Mouse (Mus musculus): Measurements from ENCODE around the gene Ercc2.
A peak's percentile ranks its signal among the peaks of the same experiment; 100 is the strongest.

Ercc2 gene

DNA sequence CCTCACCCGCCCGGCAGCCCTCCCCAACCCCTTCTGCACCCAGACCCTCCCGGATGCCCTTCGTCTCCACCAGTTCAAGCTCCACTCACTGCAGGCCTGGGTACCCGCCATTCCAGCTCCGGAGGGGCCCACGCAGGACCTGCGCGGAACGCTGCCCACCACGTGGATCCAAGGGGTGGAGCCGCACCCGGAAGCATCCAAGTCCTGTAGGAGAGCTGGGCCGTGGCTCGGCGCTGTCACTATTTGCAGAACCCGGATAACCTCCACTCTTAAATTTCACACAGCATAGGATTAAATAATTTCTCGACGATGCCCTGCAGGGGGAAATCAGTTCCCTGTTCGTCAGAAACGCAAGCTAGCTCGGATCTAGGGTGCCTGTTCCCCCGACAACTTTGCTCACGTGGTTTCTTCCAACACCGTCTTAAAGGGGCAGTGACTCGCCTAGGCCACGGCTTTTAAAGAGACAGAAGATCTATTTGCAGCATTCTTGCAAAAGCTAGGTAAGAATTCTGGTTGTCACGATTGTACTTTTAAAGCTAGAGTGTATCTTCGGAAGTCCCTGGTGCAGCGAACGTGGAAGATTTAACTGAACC is 22.4 kb upstream of the Ercc2 start, which contains the start of the genes Cd3eap and Ppp1r13l:
Gene Cd3eap (minus strand): TSS at position 185 of the 593 bp plus-strand sequence.
Gene Ppp1r13l (plus strand): TSS at position 451 of the 593 bp plus-strand sequence.
- peak; percentile 91 to 97 for DNase-seq (ENCODE audit: inconsistent age in 2 of 2, low spot score in 1 of 2)

DNA sequence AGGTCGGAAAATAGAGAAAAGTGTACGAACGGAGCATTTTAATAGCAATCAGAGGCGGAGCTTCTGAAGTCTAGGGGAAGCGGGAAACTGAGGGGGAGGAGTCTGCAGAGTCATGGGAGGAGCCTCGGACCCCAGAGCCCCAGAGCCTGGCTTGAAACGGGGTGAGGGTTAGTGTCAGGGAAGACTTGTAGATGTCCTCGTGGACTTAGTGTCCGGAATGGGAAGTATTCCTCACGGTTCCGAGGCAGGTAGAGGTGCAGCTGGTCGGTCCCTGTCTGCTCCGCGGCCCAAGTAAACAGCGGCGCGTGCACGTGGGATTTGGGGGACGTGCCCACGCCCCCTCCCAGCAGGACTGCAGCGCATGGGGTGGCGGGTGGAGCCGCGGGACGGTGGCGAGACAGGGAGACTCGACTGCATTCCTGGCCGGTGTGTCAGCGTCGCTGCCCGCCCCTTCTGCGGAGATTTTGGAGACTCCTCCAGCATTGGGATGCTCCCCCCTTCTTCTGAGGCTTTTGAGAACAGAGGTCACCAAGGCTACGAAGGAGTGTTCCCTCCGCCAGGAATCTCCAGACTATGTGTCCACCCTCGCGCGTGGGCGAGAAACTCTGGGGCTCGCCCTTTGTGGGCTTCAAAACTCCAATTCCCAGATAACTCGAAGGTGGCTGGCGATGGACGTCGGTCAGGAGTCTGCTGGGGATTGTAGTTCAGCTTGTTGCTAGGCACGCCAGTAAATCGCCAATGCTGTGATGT is 21.7 kb upstream of the Ercc2 start:
- DNase-seq (ENCODE audit: inconsistent age in 2 of 2, low spot score in 1 of 2) = peak; percentile 88 to 95

- DNase-seq (ENCODE audit: inconsistent age in 2 of 2, low spot score in 1 of 2) = peak; percentile 95 to 97
Measured at GRCm38 (mm10) chr7:19360944-19361343, 20.9 kb upstream of the Ercc2 start.

DNA sequence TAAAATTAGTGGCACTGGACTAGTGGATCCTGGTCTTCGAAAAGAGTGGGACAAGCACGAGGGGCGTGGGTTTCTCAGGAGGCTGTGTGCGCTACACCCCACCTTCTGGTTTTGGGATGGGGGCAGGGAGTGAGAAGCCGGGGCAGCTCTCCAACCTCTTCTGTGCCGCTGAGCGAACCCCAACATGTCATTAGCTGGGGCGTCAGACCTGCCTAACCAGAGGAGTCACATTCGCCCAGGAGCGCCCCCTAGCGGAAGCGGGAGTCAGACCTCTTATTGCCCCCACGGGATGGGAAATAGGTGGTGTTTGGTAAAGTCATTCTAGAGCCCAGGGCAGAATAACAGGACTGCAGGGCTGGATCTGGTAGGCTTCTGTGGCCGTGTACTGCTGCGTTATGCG is 20.1 kb upstream of the Ercc2 start:
- peak; percentile 81 to 92 for DNase-seq (ENCODE audit: inconsistent age in 2 of 2, low spot score in 1 of 2)

GRCm38 (mm10) chr7:19362276-19362675 is 19.5 kb upstream of the Ercc2 start:
- peak in 1 of 2 experiments; percentile 36 for DNase-seq (ENCODE audit: inconsistent age in 2 of 2, low spot score in 1 of 2)

DNA sequence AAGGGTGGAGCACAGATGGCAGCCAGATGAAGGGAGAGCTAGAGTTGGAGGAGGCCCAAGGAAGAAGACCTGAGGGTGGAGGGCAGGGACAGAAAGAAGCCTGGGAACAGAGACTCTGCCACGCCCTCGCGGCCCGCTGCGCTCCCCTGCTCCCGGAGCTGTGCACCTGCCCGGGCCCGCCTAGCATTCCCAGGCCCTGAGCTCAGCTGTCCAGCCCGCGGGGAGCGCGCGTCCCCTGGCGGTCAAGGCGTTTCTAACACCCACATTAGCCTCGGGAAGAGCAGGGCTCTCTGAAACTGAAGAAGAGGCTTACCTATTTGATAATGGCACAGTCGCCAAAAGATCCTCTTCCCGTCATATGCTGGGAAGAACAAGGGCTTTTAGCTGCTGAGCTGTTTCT is 17.9 kb upstream of the Ercc2 start:
- peak; percentile 79 to 92 for DNase-seq (ENCODE audit: inconsistent age in 2 of 2, low spot score in 1 of 2)

DNA sequence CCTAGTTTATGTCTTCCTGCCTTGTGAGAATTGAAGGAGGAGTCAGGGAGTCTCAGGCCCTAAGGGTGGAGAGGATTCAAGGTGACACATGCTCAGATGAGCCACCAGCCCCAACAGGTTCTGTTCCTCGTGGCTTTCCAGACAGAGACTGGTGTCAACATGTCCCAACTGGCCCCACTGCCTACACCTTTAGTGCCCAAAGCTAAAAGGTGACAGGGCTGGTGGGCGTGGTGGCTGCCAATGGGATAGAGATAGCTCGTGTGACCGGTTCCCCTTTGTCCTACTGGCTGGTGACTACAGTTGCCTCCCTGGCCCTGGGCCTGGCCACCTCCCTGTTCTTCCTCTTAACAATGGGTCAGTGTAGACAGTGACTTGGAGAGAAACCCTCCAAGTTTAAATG is 16.4 kb upstream of the Ercc2 start:
- DNase-seq (ENCODE audit: inconsistent age in 2 of 2, low spot score in 1 of 2) = no peak

- peak; percentile 69 to 85 for DNase-seq (ENCODE audit: inconsistent age in 2 of 2, low spot score in 1 of 2)
Measured at GRCm38 (mm10) chr7:19368380-19368779, 13.4 kb upstream of the Ercc2 start.

- DNase-seq (ENCODE audit: inconsistent age in 2 of 2, low spot score in 1 of 2) = peak; percentile 61 to 81
Measured at GRCm38 (mm10) chr7:19369823-19370425, 11.9 kb upstream of the Ercc2 start.

GRCm38 (mm10) chr7:19373367-19373766 is 8.4 kb upstream of the Ercc2 start:
- DNase-seq (ENCODE audit: inconsistent age in 2 of 2, low spot score in 1 of 2) = no peak

DNA sequence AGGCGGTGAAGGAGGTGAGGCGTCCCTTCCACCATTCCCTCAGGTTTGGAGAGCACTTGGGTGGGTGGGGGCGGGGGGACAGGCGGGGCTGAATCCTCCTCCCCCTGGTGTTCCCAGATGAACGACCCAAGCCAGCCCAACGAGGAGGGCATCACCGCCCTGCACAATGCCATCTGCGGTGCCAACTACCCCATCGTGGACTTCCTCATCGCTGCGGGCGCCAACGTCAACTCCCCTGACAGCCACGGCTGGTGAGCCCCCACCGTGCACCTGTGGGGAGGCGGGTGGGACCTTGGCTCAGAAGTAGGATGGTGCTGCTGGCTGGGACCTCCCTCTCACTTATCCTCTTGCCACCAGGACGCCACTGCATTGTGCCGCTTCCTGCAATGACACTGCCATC is 6.4 kb upstream of the Ercc2 start:
- no peak for DNase-seq (ENCODE audit: inconsistent age in 2 of 2, low spot score in 1 of 2)

GRCm38 (mm10) chr7:19376019-19376418 is 5.8 kb upstream of the Ercc2 start:
- no peak for DNase-seq (ENCODE audit: inconsistent age in 2 of 2, low spot score in 1 of 2)

GRCm38 (mm10) chr7:19378049-19378448 is 3.8 kb upstream of the Ercc2 start:
- no peak for DNase-seq (ENCODE audit: inconsistent age in 2 of 2, low spot score in 1 of 2)

GRCm38 (mm10) chr7:19382166-19382541 is 344 bp downstream of the Ercc2 start:
- DNase-seq (ENCODE audit: inconsistent age in 2 of 2, low spot score in 1 of 2) = no peak

GRCm38 (mm10) chr7:19383708-19384107 is 1.9 kb downstream of the Ercc2 start:
- DNase-seq (ENCODE audit: inconsistent age in 2 of 2, low spot score in 1 of 2) = peak; percentile 68 to 69

- DNase-seq (ENCODE audit: inconsistent age in 2 of 2, low spot score in 1 of 2) = no peak
Measured at GRCm38 (mm10) chr7:19388699-19389413, 7.0 kb downstream of the Ercc2 start.

DNA sequence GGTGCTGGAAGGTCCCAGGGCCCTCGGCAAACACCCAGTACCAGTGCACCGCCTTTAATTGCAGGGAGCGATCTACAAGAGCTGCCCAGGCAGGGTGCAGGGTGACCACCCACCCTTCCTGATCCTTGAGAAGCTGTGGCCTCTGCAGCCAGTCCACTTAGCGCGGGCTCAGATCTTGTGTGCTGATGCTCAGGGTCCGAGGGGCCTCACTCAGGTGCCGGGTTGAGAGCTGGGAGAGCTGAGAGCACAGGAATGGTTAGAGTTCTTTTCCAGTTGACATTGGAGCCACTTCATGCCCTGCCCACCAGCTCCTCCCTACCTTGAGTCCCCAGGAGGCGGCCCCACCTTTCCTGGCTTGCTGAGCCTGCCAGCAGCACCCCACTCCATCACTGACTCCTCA is 12.7 kb downstream of the Ercc2 start:
- no peak for DNase-seq (ENCODE audit: inconsistent age in 2 of 2, low spot score in 1 of 2)

DNA sequence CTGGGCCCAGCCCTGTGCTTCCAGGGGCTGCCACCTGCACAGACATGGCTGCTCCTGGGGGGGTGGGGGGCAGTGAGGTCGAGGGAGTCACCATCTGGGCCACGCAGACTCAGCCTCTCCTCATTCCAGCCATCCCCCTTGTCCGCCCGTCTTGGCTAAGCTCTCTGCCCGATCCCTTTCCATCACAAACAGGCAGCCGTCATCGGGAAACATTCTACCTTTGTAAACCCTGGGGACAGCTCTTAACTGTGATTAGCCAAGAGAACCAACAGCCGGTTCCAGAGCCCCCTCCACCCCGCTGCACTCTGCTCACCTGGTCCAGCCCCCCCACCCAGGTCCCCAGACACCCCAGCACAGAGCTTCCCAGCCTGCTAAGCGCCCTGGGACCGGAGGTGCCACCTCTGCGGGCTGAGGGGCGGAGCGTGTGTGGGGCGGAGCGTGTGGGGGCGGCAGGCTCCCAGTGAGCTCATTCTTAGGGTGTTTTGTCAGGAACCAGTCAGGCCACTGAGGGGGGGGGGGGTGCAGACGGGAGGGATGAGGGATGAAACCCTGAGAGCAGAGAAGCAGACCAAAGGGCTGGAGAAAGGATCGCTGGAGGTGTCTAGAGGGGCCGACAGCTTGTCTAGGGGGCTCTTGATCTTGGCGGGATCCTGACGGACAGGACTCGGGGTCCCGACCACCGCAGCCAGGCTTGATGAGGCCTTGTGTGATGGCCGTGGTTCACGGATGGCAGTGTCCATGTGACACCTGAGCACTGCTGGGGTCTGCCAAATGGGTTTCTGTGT is 17.9 kb downstream of the Ercc2 start:
- DNase-seq (ENCODE audit: inconsistent age in 2 of 2, low spot score in 1 of 2) = peak; percentile 83

- no peak for DNase-seq (ENCODE audit: inconsistent age in 2 of 2, low spot score in 1 of 2)
Measured at GRCm38 (mm10) chr7:19400946-19401345, 19.1 kb downstream of the Ercc2 start.

DNA sequence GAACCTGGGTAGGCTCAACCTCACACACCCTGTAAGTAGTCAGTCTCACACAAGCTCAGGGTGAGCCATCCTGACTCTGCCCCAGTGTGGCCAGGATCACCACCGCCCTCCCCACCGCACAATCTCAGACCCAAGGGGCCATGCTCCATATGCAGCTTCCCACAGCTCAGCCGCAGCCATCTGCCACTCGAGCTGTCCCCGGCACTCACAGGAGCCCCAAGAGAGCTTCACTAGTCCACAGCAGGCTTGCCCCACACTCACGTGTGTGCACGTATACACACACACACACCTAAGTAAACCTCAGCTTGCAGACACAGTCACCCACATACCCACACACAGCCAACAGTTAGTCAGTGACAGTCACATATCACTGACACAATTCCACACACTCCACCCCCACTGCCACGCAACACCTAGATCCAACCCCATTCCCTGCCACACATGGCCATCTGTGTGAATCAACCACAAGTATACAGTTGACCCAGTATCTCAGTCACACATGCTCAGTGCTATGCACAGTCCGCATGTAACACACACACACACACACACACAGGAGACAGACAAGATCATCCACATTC is 20.8 kb downstream of the Ercc2 start:
- no peak for DNase-seq (ENCODE audit: inconsistent age in 2 of 2, low spot score in 1 of 2)
